Mouse (Mus musculus) kidney, adult 2 months (tissue): ENCODE data around the gene Gas2. TPM values are rescaled to one million over a fixed set of nuclear protein-coding genes. Genes with fewer than 3 reads are reported as not detected.

ENCODE experiments used
- DNase-seq: peaks from one replicate; pipeline ENCODE4 v3.0.0; 2021
- H3K27ac ChIP-seq: fragments of 200-500 bp; 2 replicates; pipeline ENCODE4 v1.5.1; 2012; ENCODE audit warnings: low read depth, low read length, control low read depth, inconsistent platforms; ENCODE audit not compliant: insufficient read depth
- H3K27me3 ChIP-seq: fragments of 200-500 bp; replicated peaks from 2 replicates; pipeline ENCODE4 v1.6.1; 2012; ENCODE audit warnings: mild to moderate bottlenecking, moderate library complexity, low read length, inconsistent platforms; ENCODE audit not compliant: control insufficient read depth, insufficient read depth
- H3K36me3 ChIP-seq: fragments of 200-500 bp; 2 replicates; pipeline ENCODE4 v1.6.1; 2012; ENCODE audit warnings: mild to moderate bottlenecking, moderate library complexity, low read length, inconsistent platforms; ENCODE audit not compliant: control insufficient read depth, insufficient read depth
- H3K4me1 ChIP-seq: fragments of 200-500 bp; 2 replicates; pipeline ENCODE4 v1.6.1; 2011; ENCODE audit warnings: low read length; ENCODE audit not compliant: control insufficient read depth, insufficient read depth
- H3K4me3 ChIP-seq: fragments of 200-500 bp; 2 replicates; pipeline ENCODE4 v1.5.1; 2011; ENCODE audit warnings: mild to moderate bottlenecking, low read depth, low read length, control low read depth; ENCODE audit not compliant: insufficient read depth
- CTCF ChIP-seq: fragments of 200-500 bp; conservative IDR thresholded peaks from 2 replicates; pipeline ENCODE4 v1.5.1; 2011; ENCODE audit warnings: low read depth, mild to moderate bottlenecking, control low read depth, low read length, moderate library complexity, mixed read lengths; ENCODE audit not compliant: insufficient read depth, insufficient read length
- POLR2A ChIP-seq: fragments of 200-500 bp; IDR thresholded peaks from one replicate; pipeline ENCODE4 v1.6.1; 2011; ENCODE audit warnings: low read depth, low read length, control low read depth
- WGBS: fragments of 180-500 bp; shearing (Covaris S2); methylation state at CpG from one replicate; pipeline ENCODE4 v1.1.7; 2018; 5-methylcytosine and 5-hydroxymethylcytosine counted together
- polyA plus RNA-seq: library from polyadenylated mRNA; depleted of rRNA; stranded (reverse); fragments of >200 nt; gene quantifications from 2 replicates; pipeline ENCODE4 v1.2.3, GENCODE M21; 2012

The Gas2 gene
- polyA plus RNA-seq, 1 experiment, result 120 TPM

DNA sequence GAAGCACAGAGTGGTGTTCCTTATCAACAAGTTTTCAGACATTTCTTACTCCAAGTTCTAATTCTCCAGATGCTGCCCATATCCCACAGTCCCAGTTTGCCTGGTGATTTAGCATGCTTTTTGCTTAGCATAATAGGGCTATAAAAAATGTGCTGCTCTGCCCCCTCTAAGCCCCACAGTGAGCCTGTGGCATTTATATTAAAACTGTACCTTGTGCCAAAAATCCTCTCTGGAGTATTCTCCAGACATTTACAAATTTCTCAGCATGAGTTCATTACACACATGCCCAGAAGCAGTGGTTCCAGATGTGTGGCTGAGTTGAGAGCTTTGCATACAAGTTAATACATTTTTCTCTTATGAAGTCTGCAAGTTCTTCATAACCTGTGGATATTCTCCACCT lies 107.6 kb downstream of the Gas2 start:
- H3K36me3 ChIP-seq, result no peaks in the 10 kb centered on the region; the same call in 1 of the 2 replicates
- no peaks in the 10 kb centered on the region for H3K27me3 ChIP-seq

GRCm38 (mm10) chr7:51972252-51972855 lies 110.5 kb downstream of the Gas2 start:
- TF ChIP-seq POLR2A, result no peak
- TF ChIP-seq CTCF, result peak; percentile 66
- no peaks in the 10 kb centered on the region for H3K4me1 ChIP-seq
- H3K27me3 ChIP-seq, result no peaks in the 10 kb centered on the region
- H3K4me3 ChIP-seq, result no peak overlapping the region
- DNase-seq, result peak; percentile 33
- 31% methylated on average over 6 of the region's 6 CpGs for WGBS
- H3K36me3 ChIP-seq, result no peaks in the 10 kb centered on the region; the same call in 1 of the 2 replicates
- H3K27ac ChIP-seq, result no peak overlapping the region

More for the DNA sequence above, 107.6 kb downstream of the Gas2 start:
- no peak overlapping the region for H3K4me3 ChIP-seq
- no peak overlapping the region for H3K27ac ChIP-seq
- no peaks in the 10 kb centered on the region for H3K4me1 ChIP-seq
- no peak for DNase-seq
- TF ChIP-seq POLR2A (no peak), CTCF (no peak)

- no peaks in the 10 kb centered on the region for H3K4me1 ChIP-seq
- DNase-seq, result no peak
- no peak overlapping the region for H3K27ac ChIP-seq
- no peaks in the 10 kb centered on the region for H3K27me3 ChIP-seq
- H3K36me3 ChIP-seq, result no peaks in the 10 kb centered on the region; the same call in 1 of the 2 replicates
- no peak for TF ChIP-seq CTCF
- TF ChIP-seq POLR2A, result no peak
- no peak overlapping the region for H3K4me3 ChIP-seq
- WGBS, result 72% methylated on average over 5 of the region's 5 CpGs
Observed at GRCm38 (mm10) chr7:51973091-51973490, 111.3 kb downstream of the Gas2 start.

- Histone ChIP-seq H3K27ac (no peak overlapping the region), H3K4me1 (no peaks in the 10 kb centered on the region), H3K4me3 (no peak overlapping the region), H3K36me3 (no peaks in the 10 kb centered on the region; the same call in 1 of the 2 replicates), H3K27me3 (no peaks in the 10 kb centered on the region)
- no peak for DNase-seq
- no peak for TF ChIP-seq POLR2A
- no peak for TF ChIP-seq CTCF
- WGBS, result 80% methylated on average over 2 of the region's 2 CpGs
Observed at GRCm38 (mm10) chr7:51973526-51973925, 111.7 kb downstream of the Gas2 start.

- H3K4me1 ChIP-seq, result no peaks in the 10 kb centered on the region
- no peak for TF ChIP-seq POLR2A
- TF ChIP-seq CTCF, result no peak
- no peak overlapping the region for H3K4me3 ChIP-seq
- H3K27me3 ChIP-seq, result no peaks in the 10 kb centered on the region
- 76% methylated on average over 6 of the region's 6 CpGs for WGBS
- H3K27ac ChIP-seq, result no peak overlapping the region
- no peaks in the 10 kb centered on the region; the same call in 1 of the 2 replicates for H3K36me3 ChIP-seq
- no peak for DNase-seq
Observed at GRCm38 (mm10) chr7:51975181-51975580, 113.4 kb downstream of the Gas2 start.

GRCm38 (mm10) chr7:51979271-51979670 lies 117.5 kb downstream of the Gas2 start:
- TF ChIP-seq CTCF (peak; percentile 36; the same call in 1 of the 2 replicates), POLR2A (no peak)
- Histone ChIP-seq H3K4me3 (no peak overlapping the region), H3K27ac (no peak overlapping the region), H3K27me3 (no peaks in the 10 kb centered on the region), H3K4me1 (no peaks in the 10 kb centered on the region), H3K36me3 (no peaks in the 10 kb centered on the region)
- 51% methylated on average over 5 of the region's 5 CpGs for WGBS
- DNase-seq, result no peak

- Histone ChIP-seq H3K27me3 (no peaks in the 10 kb centered on the region), H3K27ac (no peak overlapping the region), H3K36me3 (no peaks in the 10 kb centered on the region; the same call in 1 of the 2 replicates), H3K4me1 (no peaks in the 10 kb centered on the region), H3K4me3 (no peak overlapping the region)
- 23% methylated on average over 1 of the region's 1 CpGs for WGBS
- DNase-seq, result no peak
- TF ChIP-seq CTCF (no peak), POLR2A (no peak)
Observed at GRCm38 (mm10) chr7:51982303-51982702, 120.5 kb downstream of the Gas2 start.
